Mouse (Mus musculus) intestine, postnatal 0 days (tissue): ENCODE measurements around the gene Zfp853. TPM values are rescaled to one million over a fixed set of nuclear protein-coding genes. Genes with fewer than 3 reads are reported as not detected.

Experiments
- ATAC-seq: fragments of 200-750 bp; cut with Nextera tagmentation; 2 replicates; pipeline ENCODE4 v1.8.0; 2017; ENCODE audit warnings: mild to moderate bottlenecking, moderate TSS enrichment, moderate library complexity
- H3K27ac ChIP-seq: fragments of 300-500 bp; sonication (generic); 2 replicates; pipeline ENCODE4 v1.5.1; 2014; ENCODE audit warnings: mild to moderate bottlenecking, low read depth, low read length, moderate library complexity
- H3K27me3 ChIP-seq: fragments of 300-500 bp; sonication (generic); replicated peaks from 2 replicates; pipeline ENCODE4 v1.6.1; 2014; ENCODE audit warnings: low read length, mixed read lengths; ENCODE audit not compliant: control insufficient read depth, insufficient read depth
- H3K36me3 ChIP-seq: fragments of 300-500 bp; sonication (generic); 2 replicates; pipeline ENCODE4 v1.6.1; 2014; ENCODE audit warnings: mild to moderate bottlenecking, moderate library complexity; ENCODE audit not compliant: control insufficient read depth, insufficient read depth
- H3K4me1 ChIP-seq: fragments of 300-500 bp; sonication (generic); replicated peaks from 2 replicates; pipeline ENCODE4 v1.6.1; 2014; ENCODE audit warnings: antibody characterized with exemption, low read length, mixed read lengths; ENCODE audit not compliant: control insufficient read depth, insufficient read depth
- H3K4me2 ChIP-seq: fragments of 300-500 bp; sonication (generic); replicated peaks from 2 replicates; pipeline ENCODE4 v1.6.1; 2014; ENCODE audit warnings: low read depth, mild to moderate bottlenecking, moderate library complexity
- H3K4me3 ChIP-seq: fragments of 300-500 bp; sonication (generic); 2 replicates; pipeline ENCODE4 v1.5.1; 2014; ENCODE audit warnings: low read depth, low read length
- H3K9ac ChIP-seq: fragments of 300-500 bp; sonication (generic); 2 replicates; pipeline ENCODE4 v1.6.1; 2014; ENCODE audit warnings: mild to moderate bottlenecking, low read depth, low read length
- H3K9me3 ChIP-seq: fragments of 300-500 bp; sonication (generic); 2 replicates; pipeline ENCODE4 v1.6.1; 2016; ENCODE audit warnings: mixed run types; ENCODE audit not compliant: control insufficient read depth
- CTCF ChIP-seq: sonication (generic); IDR thresholded peaks from 2 replicates; pipeline ENCODE4 v1.5.1; 2016; ENCODE audit warnings: low read depth, mild to moderate bottlenecking, control low read depth, antibody characterized with exemption, moderate library complexity
- WGBS: fragments of 180-500 bp; shearing (Covaris S2); extraction: QIAGEN DNeasy Blood & Tissue Kit; methylation state at CpG from one replicate; pipeline ENCODE4 v1.1.7; 2014; 5-methylcytosine and 5-hydroxymethylcytosine counted together
- polyA plus RNA-seq: library from polyadenylated mRNA; unstranded; fragments of >200 nt; fragmentation: Nextera tagmentation; extraction: Ambion mirVana; gene quantifications from 2 replicates; pipeline ENCODE4 v1.2.1, GENCODE M21; 2015

Zfp853 gene
- polyA plus RNA-seq, 1 experiment from 2014 or later, result not detected

- Histone ChIP-seq H3K27ac (no peak overlapping the region), H3K9me3 (no peaks in the 10 kb centered on the region), H3K4me1 (no peaks in the 10 kb centered on the region), H3K27me3 (peaks cover 11% of the 10 kb centered on the region), H3K4me3 (no peak overlapping the region), H3K36me3 (peaks cover 26% of the 10 kb centered on the region), H3K4me2 (no peak overlapping the region), H3K9ac (no peak overlapping the region)
- peak; percentile 51 for TF ChIP-seq CTCF
- no peak for ATAC-seq
- 91% methylated on average over 7 of the region's 7 CpGs for WGBS
Measured at GRCm38 (mm10) chr5:143298391-143298790, 5.0 kb upstream of the Zfp853 start.

DNA sequence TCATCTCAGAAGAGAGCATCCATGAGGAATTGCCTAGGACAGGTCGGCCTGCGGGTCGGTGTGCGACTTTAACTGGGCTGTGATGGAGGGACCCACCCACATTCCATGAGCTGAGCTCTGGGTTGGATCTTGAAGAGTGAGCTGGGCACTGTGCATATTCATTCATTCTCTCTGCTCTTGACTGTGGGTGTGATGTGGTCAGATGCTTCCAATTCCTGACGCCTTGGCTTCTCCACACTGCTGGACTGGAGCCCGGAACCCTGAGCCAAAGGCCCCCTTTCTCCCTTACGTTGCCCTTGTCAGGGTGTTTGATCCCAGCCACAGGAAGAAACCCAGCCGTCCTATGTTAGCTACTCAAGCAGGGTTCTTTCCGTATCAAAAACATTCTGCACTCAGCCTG lies 4.6 kb upstream of the Zfp853 start:
- WGBS, result 84% methylated on average over 9 of the region's 9 CpGs
- peaks cover 15% of the 10 kb centered on the region for H3K27me3 ChIP-seq
- peaks cover 26% of the 10 kb centered on the region for H3K36me3 ChIP-seq
- no peak overlapping the region for H3K4me2 ChIP-seq
- no peaks in the 10 kb centered on the region for H3K9me3 ChIP-seq
- H3K9ac ChIP-seq, result no peak overlapping the region
- H3K4me1 ChIP-seq, result no peaks in the 10 kb centered on the region
- ATAC-seq, result no peak
- TF ChIP-seq CTCF, result no peak
- no peak overlapping the region for H3K4me3 ChIP-seq
- no peak overlapping the region for H3K27ac ChIP-seq

- Histone ChIP-seq H3K36me3 (peaks cover 10% of the 10 kb centered on the region), H3K9ac (no peak overlapping the region), H3K9me3 (no peaks in the 10 kb centered on the region), H3K27me3 (peaks cover 41% of the 10 kb centered on the region), H3K4me2 (no peak overlapping the region), H3K27ac (no peak overlapping the region), H3K4me1 (no peaks in the 10 kb centered on the region), H3K4me3 (no peak overlapping the region)
- no peak for TF ChIP-seq CTCF
- WGBS, result 78% methylated on average over 2 of the region's 2 CpGs
- no peak for ATAC-seq
Measured at GRCm38 (mm10) chr5:143295330-143295729, 1.9 kb upstream of the Zfp853 start.

DNA sequence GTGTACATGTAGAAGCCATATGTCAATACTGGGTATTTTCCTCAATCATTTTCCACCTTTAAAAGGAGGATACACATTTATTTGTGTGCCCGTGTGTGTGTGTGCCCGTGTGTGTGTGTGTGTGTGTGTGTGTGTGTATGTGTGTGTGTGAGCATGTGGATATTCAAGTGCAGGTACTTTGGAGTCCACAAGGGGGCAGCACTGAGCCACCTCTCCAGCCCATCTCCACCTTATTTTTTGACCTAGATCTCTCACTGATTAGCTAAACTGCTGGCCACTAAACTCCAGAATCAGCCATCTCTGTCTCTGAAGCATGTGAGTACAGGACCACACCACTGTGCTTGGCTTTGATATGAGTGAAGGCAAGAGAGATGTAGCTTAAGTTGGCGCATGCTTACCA lies 1.4 kb upstream of the Zfp853 start:
- peaks cover 42% of the 10 kb centered on the region for H3K27me3 ChIP-seq
- peak; percentile 57 for TF ChIP-seq CTCF
- no peak overlapping the region for H3K9ac ChIP-seq
- H3K9me3 ChIP-seq, result no peaks in the 10 kb centered on the region
- no peak overlapping the region for H3K27ac ChIP-seq
- ATAC-seq, result no peak
- no peak overlapping the region for H3K4me3 ChIP-seq
- H3K36me3 ChIP-seq, result peaks cover 5% of the 10 kb centered on the region; the same call in 1 of the 2 replicates
- H3K4me2 ChIP-seq, result no peak overlapping the region
- 92% methylated on average over 3 of the region's 3 CpGs for WGBS
- no peaks in the 10 kb centered on the region for H3K4me1 ChIP-seq

DNA sequence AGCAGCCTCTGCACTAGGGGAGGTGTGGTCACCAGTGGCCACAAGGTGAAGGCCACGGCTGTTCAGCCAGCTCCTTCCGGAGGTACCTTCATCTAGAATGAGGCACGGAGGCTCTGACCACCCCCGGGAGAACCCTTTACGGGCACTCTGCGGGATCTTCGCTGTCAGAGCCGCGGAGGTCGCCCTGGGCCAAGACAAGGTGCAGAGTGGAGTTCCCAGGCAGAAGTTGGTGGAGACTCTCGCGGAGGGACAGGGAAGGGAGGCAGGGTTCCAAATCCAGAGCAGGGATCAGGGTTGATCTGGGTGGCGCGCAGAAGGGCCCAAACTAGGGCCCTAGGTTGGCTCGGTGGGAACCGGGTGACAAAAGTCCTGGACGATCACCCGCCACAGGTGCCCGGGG lies 544 bp downstream of the Zfp853 start:
- Histone ChIP-seq H3K27ac (no peak overlapping the region), H3K9ac (no peak overlapping the region), H3K9me3 (no peaks in the 10 kb centered on the region), H3K4me1 (no peaks in the 10 kb centered on the region), H3K36me3 (no peaks in the 10 kb centered on the region), H3K27me3 (peaks cover 60% of the 10 kb centered on the region), H3K4me2 (peak overlapping the region; percentile 62), H3K4me3 (peak overlapping the region; percentile 34)
- ATAC-seq, result no peak
- under 1% methylated on average over 16 of the region's 19 CpGs for WGBS
- no peak for TF ChIP-seq CTCF

GRCm38 (mm10) chr5:143289299-143289698 lies 4.1 kb downstream of the Zfp853 start:
- 76% methylated on average over 9 of the region's 9 CpGs for WGBS
- Histone ChIP-seq H3K9me3 (no peaks in the 10 kb centered on the region), H3K4me1 (no peaks in the 10 kb centered on the region), H3K27me3 (peaks cover 69% of the 10 kb centered on the region), H3K4me2 (no peak overlapping the region), H3K36me3 (no peaks in the 10 kb centered on the region), H3K4me3 (no peak overlapping the region), H3K27ac (no peak overlapping the region), H3K9ac (no peak overlapping the region)
- TF ChIP-seq CTCF, result no peak
- no peak for ATAC-seq

GRCm38 (mm10) chr5:143288378-143288911 lies 5.0 kb downstream of the Zfp853 start:
- H3K9me3 ChIP-seq, result no peaks in the 10 kb centered on the region
- TF ChIP-seq CTCF, result no peak
- no peaks in the 10 kb centered on the region for H3K4me1 ChIP-seq
- H3K27ac ChIP-seq, result no peak overlapping the region
- H3K4me3 ChIP-seq, result peak overlapping the region; percentile 32
- peaks cover 61% of the 10 kb centered on the region for H3K27me3 ChIP-seq
- no peaks in the 10 kb centered on the region for H3K36me3 ChIP-seq
- no peak for ATAC-seq
- peak overlapping the region; percentile 56 for H3K4me2 ChIP-seq
- WGBS, result 17% methylated on average over 9 of the region's 9 CpGs
- H3K9ac ChIP-seq, result no peak overlapping the region
